Mouse (Mus musculus) kidney, adult 18-20 months (tissue): ENCODE data around the gene Ntrk2.
"Not testable (repeated sequence)": the region's sequence is repeated elsewhere in the genome, so short reads cannot be mapped to it uniquely, and the experiment has no call there.

Experiments used
- DNase-seq: peaks from one replicate; pipeline ENCODE4 v3.0.0; 2021

Gene Ntrk2

DNA sequence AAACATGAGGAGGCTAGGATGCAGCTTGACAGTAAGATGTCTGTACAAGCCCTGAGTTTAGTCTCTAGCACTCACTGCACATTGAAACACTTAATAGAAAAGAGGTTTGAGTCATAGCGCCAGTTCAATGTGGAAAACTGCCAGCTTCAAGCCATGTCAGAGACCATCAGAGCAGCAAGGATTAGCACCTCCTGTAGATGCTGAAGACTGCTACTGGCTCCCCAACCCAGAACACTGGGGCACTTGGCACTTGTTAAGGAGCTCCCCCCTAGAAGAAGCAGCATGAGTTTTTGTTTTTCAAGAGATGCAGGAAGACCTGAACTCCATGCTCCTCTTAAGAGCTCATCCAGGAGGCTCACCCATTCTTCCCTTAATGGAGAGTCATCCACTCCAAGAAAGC is 251.5 kb downstream of the Ntrk2 start:
- no peak for DNase-seq

DNA sequence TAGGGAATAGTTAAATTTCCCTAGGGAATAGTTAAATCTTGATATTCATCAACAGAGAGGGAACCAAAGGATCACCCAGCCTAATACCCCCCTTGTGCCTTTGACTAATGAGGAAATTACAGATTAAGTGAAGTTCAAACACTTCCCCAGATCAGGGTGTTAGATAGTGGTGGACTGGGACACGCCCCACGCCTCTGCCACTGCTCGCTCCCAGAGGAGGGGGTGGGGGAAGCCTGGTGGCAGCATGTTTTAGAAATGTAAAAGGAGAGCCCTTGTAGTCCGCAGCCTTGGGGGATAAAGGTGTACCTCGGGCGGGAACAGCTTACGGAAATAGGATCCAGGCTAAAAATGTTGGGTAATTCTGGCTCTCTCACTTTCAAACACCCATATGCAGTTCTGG is 252.7 kb downstream of the Ntrk2 start:
- no peak for DNase-seq

DNA sequence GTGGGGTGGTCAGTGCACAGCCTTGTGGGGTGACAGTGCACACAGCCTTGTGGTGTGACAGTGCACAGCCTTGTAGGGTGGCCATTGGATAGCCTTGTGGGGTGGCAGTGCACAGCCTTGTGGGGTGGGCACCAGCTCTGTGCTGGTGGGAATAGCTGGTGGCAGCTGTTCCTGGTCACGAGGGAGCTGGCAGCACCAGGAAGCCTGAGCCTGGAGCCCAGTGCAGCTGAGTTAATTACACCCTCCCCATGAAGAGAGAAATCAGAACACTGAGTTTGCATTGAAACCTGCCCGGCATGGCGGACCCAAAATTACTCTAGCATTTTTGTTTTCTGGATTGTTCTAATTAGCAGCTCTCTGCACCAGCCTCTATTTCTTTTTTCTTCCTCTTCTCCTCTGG is 259.3 kb downstream of the Ntrk2 start:
- DNase-seq = no peak

DNA sequence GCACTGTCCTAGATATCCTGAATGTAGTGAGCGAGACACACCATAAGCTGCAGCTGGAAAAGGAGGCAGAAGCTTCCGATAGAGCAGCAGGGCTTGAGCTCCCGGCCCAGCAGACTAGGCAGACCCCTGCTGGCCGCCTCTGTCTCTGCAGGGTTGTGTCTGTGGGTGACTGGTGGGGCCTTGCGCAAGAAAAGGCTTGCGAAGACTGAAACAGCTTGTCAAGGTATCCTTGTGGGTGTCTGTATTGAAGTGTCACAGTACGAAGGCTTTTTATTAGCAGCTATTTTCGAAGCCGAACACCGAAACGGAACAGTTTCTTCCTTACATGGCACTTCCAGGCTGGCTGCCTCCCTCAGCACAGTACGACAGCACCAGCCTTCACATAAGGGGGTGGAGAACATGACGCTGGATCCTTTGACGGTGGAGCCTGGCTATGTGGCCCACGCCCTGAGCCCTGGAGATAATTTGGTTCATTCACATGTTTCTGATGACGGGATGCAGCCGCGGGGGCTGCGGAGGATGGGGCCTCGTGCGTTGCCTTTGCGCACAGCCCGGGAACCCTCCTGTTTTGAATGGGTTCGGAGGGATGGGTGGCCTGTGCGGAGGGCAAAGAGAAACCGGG is 267.4 kb downstream of the Ntrk2 start:
- DNase-seq = peak; percentile 68

DNA sequence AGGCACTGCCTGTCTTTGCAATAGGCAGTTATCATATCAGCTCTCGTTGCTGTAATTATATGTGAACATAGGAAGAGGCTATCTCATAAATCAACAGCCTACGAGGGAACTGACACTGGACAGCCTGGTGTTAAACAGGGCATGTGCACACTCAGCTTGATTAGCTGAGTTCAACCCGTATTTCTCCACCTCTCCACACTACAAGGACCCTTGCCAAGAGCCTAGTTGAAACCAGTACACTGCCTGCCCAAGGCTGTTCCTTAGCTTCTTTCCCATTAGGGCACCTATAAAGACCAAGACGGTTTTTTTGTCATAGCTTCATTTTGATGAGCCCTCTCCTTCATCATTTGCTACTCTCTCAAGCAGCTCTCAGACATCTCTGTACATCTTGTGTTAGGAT is 270.1 kb downstream of the Ntrk2 start:
- DNase-seq = no peak

DNA sequence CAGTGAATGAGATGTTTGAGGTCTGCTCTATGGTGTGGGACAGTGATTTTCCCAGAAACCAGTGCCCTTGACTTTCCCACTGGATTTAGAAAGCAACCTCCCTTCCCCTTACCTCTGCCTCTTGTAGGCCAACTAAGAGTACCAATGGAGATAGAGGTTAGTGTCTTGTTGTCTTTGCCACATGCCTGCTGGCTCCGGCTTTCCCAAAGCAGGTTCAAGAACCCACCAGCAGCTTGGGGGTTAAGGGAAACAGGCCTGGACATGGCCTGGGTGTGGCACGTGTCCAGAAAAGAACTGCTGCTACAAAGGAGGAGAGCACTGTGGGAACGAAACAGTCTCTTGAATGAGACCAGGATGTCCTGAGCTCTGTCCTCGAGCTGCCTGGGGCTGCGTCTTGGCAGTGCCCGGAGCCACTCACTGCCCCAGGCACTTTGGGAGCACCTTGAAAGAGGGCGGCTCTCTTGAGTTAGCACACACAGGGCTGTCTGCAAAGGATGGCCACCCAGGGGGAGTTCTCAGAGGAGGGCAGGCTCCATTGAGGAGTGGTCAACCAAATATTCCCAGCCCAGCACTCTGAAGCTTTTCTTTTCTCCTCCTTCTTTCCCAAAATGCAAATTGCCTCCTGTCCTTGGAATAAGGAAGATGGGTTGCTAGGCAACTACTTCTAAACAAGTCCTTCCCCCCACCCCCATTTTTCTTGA is 273.5 kb downstream of the Ntrk2 start:
- DNase-seq = no peak

DNA sequence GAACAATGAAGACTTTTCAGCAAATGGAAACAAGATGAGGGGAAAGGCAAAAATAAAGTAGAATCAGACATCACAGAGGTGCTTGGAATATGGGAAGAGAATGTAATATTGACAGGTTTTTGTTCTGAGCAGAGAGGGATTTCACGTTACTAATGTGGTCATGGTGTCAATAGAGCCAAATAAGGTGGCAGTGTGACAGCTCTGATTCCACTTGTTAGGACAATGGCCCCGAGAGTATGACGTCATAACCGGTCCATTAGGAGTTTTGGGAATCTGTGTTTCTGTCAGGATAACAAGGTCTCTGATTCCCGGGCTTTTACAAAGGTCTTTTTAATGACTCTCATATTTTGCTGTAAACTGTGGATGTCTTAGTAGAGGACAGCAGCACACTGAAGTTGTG is 274.1 kb downstream of the Ntrk2 start:
- no peak for DNase-seq

DNA sequence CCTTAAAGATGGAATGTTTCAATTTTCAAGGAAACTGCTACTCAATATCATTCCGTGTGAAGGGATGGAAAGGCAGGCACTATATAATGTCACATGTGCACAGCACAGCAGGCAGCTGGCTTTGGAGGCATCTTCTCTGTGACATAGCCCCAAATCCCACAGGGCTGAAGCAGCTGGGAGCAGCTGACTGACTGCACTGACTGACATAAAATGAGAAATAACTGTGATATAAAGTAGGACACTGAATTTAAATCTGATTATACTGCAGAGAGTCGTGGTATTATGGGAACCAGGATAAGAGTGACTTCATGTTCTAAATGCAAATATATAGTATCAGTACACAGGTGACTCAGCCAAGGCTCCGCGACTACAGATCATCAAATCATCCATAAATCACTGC is 282.6 kb downstream of the Ntrk2 start:
- DNase-seq = no peak

DNA sequence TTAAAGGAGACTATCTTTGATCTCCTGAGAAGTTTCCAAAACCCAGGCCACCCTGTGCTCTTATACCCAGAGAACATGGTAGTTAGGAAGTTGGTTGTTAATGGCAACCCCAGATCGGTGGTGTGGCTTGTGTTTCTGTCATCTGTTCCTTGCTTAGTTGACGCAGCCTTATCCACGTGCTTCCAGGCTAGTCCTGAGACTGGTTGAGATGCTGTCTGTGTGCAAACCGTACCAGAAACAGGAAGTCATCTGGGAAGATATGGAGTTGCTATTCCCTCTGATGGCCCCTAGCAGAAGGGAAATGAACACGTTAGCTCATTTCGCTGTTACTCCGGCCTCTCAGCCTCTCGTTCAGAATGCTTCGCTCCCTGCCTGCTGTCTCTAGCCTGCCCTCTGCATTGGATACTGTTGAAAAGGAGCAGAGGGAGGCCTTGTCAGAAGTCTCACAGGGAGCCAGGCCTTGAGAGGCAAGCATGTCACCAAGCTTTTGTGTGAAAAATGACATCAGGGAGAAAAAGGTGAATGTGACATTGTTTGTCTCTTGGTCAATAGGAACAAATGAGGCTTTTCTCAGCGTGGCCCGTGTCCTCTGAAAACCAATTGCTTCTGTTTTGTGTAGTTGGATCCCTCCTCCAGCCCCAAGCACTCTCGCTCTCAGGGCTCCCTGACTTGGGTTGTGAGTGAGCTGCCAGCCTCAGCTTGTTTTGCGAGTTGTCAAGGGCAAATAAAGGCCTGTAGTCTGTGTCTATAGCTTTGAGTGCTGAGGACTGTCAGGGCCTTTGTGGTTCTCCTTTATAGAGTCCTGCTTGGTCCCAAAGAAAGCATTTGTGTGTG is 285.0 kb downstream of the Ntrk2 start:
- no peak for DNase-seq

DNA sequence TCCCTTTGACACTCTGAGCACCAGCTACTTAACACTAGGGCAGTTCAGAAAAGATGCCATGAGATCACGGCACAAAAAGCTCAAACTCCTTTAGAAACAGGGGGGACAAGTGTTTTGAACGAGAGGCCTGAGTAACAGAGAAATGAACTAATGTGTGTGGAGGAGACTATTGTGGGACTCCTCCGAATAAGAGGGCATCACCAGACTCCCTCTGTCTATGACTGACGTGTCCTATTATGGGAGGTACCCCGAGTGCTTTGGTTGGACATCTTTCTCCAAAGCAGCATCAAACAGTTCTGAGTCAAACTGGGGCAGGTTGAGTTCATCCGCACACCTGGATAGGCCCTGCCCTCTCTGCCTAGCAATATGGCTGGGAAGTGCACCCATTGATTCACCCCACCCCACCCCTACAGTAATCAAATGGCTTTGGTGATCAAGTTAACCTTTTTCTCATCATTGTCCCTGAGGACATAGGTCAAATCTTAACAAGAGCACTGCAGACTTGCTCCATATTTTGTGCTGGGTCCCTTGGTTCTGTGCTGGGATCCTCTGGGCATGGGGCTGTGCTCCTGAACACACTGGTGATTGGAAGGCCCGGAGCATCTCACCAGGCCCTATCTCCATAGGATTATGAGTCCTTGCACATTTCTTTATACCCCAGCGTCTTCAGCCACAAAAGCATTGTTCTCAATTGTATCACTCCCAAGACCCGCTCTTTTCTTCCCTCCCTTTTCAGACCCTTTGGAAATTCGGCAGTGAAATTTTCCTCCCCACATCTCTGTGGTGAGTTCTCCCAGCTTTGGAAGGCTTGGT is 285.9 kb downstream of the Ntrk2 start:
- no peak for DNase-seq

DNA sequence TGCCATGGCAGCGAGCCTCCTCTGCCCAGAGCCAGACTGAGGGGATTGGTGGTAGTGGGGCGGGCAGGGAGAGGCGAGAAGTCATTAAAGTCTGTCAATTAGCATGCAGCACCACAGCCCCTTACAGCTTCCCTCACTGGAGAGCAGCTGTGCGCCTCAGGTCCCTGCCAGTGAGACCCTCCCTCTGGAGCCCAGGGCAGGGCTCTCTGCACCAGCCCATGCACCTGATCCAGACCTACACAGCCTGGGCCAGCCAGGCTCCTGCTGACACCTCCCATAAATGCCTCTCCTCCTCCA is 286.4 kb downstream of the Ntrk2 start:
- no peak for DNase-seq

DNA sequence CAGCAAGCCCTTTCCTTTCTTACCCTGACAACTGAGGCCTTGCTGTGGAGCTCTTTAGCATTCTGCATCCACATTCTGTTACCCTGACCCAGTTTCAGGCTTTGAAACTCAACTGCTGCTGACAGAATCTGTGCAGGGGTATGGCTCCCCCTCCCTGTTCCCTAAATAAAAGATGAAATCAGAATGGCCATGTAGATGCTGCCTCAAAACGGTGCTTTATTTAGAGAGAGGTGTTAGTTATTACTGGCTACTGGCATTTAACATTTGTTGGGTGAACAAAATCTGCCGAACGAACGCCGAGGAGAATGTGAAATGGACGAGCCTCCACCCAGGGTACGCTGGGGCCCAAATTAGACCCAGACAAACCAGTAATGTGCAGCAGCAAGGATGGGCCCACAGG is 288.4 kb downstream of the Ntrk2 start:
- DNase-seq = no peak

DNA sequence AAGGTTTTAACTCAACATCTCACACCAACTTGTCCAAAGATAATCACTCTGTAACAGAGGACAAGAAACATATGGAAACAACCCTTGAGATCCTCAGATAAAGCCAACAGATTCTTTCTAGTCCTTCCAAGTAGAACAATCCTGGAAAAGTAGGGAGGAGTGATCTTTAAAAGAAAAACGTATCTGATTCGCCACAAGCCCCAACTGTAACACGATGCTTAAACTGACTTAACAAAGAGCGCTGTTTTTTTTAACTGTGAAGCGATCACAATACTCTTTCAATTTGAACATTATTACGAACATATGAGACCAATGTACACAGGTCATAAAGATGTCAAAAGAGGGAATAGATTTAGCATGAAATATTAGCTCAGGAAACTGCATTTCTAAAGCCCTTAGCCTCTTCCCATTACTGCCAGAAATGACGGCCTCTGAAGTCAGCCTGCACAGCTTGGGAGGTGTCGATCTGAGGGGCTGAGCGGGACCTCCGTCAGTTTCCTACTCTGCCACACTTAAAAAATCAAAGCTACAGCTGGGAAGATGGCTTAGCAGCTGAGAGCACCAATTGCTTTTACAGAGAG is 289.5 kb downstream of the Ntrk2 start:
- no peak for DNase-seq

DNA sequence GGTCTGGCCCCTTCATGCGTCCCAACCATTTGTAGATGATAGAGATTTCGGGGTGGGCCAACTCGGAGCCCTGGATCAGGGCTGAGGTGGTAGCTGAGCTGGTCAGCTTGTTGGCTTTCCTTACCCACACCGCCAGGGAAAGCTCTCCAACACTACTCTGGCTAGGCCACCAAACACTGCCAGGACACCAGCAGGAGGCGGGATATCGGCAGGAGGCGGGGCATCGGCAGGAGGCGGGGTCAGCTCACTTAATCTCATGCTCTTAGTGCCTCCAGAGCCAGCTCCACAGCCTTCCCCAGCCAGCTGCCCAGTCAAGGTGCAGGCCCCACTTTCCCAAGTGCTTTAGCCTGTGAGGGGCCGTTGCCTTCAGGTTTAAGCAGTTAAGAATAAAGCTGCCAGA is 293.7 kb downstream of the Ntrk2 start:
- DNase-seq = no peak

DNA sequence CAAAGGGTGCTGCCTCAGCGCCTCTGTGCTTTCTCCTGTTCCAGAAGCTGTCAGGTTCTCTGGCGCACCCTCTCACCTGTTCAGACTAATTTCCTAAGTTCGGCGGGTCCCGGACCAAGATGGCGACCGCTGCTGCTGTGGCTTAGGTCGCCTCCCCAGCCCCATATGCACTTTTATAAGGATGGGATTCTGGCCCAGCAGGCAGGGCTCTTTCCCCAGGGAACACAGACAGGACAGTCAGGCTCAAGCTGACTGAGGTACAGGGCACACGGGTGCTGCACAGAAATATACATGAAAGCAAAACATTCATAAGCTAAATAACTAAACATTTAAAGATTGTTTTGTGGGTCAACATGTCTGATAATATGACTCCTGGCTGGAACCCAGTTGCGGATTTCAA is 301.4 kb downstream of the Ntrk2 start:
- not testable (repeated sequence) for DNase-seq

DNA sequence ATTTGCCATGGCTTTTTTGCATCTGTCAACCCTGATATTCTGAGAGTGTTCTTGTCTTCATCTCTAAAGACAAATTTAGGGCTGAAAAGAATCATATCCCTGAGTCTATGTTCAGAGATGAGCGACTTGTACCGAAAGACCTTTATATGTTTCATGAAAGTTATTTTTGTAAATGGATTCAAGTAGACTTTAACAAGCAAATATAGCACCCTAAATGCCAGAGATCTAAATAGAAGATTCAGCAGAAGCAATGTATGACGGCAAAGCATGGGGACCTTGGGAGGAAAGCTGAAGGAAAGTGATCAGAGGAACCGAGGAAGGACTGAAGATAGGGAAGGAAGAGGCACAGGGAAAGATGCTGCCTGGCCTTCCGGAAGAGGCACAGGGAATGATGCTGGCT is 303.7 kb downstream of the Ntrk2 start:
- DNase-seq = no peak

DNA sequence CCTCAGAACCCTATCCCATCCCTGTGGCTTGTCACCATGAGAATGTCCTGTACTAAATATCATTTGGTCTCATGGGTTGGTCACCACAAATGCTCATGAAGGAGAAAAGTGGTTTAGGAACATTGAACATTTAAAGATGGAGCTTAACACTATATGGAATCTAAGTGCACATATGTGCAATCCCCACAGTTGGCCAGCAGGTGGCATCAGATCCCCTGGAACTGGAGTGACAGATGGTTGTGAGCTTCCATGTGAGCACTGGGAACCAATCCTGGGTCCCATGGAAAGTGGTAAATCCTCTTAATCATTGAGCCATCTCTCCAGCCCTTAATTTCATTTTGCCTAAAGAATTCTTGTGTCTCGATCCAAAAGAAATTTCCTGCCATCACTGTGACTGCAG is 308.3 kb downstream of the Ntrk2 start:
- no peak for DNase-seq

DNA sequence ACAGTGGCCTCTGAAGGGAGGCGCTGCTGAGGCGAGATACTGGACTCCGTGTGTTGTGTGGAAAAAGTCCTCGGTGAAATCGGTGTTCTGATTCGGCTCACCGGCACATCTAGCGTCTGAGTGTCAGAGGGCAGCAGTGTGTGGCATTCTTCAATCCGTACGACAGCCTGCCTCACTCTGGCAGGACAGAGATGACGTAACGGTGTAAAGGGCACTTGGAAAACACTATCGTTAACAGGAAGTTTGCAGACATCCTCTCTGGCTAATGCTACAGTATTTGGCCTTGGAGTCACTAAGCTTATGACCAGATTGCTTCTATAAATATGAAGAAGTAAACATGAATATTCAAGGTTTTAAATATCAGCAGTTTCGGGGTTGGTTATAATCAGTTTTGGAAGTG is 309.2 kb downstream of the Ntrk2 start:
- DNase-seq = no peak

DNA sequence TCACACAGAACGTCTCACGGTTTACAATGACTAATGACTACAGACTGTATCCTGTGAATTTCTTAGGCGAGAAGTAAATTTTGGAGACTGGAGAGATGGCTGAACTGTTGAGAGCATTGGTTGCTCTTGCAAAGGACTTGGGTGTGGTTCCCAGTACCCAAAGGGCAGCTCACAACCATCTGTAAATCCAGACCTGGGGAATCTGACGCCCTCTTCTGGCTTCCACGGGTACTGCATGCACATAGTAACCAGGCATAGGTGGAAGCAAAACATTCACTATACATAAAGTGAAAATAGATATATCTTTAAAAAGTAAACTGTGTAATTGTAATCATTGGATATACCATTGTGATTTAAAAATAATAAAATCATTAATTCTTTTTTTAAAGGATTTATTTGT is 310.9 kb downstream of the Ntrk2 start:
- no peak for DNase-seq

DNA sequence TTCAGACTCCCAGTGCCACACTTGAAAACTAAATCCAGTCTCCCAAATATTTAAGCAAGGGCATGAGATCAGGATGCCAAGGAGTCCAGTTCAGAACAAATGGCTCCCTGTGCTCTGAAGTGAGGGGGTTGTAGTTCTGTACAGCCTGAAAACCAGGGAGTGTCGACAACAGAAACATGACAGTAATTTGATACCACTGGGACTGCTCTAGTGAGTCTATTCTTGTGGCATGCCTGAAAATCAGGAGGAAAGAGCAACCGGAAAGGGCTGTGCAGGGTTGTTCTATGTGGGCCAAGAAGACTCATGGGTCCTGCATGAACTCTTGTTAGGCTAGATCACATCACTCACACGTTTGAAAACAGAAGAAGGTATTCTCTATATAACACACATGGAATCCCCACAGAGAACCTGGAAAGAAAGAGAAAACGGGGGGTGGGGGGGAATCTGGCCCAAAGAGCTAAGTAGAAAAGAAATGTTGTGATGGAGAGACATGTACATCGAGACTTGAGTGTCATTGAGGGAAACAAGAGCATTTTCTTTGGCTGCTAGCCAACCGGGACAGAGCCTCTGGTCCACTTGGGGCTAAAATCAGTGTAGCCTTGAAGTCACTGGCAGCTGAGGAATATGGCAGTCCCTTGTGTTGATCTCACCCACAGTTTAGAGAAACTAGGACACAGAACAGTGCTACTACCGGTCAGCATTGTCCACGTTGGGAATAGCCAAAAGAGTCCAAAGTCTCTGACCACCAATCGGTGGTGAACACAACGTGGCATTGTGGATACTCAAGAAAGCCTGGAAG is 313.4 kb downstream of the Ntrk2 start:
- DNase-seq = no peak

DNA sequence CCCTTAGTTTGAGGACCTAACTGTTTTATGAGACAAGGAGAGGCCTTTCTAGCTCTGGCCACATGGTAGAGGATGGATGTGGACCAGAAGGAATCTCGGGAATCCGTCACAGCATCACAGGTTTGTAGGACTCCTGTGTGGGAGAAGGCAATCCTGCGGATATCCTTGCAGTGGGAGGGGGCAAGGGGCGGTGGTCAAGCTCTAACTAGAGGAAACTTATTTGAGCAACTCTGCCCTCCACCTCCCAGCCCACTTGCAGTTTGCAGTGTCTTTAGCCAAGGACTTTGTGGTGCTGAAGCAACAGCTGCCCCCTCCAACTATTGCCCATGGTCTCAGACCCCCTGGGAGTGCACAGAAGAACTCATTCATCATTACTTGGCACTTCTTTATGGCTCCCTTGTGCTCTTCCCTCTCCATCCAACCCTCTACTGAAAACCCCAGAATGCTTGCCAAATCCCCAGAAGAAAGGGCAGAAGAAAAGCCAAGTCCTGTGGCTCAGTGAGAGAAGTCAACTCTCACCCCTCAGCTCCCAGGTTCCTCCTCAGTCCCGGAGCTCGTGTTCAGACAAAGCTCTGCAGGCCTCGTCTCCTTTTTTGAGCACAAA is 336.9 kb downstream of the Ntrk2 start:
- no peak for DNase-seq

DNA sequence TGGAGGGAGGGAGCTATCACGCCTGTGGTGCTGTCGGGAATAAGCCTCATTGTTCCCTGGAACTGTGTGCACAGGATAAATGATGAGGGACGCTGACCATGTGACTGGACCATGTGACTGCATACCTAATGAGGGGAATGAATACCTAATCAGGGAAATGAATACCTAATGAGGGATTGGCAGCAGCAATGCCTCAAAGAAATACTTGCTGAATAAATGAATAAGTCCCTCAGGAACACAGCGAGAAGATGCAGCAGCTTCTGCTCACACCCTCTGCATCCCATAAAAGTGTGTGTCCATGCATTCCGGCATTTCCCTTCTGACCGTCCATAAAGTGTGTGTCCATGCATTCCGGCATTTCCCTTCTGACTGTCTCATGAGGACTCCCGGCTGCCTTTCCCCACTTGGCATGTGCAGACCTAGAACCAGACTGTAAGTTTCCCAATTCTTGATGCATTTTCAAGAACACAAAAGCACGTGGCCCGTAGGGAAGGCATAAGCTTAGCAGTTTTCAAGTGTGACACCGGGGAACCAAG is 338.0 kb downstream of the Ntrk2 start:
- no peak for DNase-seq
